Mouse (Mus musculus): ENCODE measurements around the gene Dpagt1. TPM values are rescaled to one million over a fixed set of nuclear protein-coding genes. Genes with fewer than 3 reads are reported as not detected.
"Not testable (repeated sequence)": the region's sequence is repeated elsewhere in the genome, so short reads cannot be mapped to it uniquely, and the experiment has no call there.

Gene Dpagt1
- polyA plus RNA-seq, 1 experiment from 2014 or later: 49.3 TPM

DNA sequence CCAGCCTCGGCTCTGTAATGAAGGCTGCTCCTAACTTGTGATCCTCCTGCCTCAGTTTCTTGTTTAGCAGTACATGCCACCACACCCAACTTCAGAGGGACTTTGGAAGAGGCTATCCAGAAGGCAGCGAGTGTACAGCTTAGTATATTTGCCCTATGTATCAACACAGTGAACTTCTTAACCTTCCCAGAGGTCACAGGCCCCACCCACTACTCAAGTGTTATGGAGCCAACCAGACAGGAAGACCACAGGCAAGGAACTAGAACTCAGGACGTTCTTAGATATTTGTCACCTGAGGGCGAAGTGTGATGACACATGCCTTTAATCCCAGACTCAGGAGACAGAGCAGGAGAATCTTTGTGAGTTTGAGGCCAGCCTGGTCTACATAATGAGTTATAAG lies 21.8 kb downstream of the Dpagt1 start:
- peaks cover 18% of the 10 kb centered on the region for H3K4me1 ChIP-seq
- H3K9me3 ChIP-seq: no peaks in the 10 kb centered on the region
- no peak overlapping the region for H3K27ac ChIP-seq
- H3K27me3 ChIP-seq (ENCODE audit: poor library complexity, severe bottlenecking): no peaks in the 10 kb centered on the region
- no peak overlapping the region for H3K4me3 ChIP-seq
- peaks cover 72% of the 10 kb centered on the region for H3K36me3 ChIP-seq (replicated peaks)
- WGBS: 89% methylated on average over 4 of the region's 4 CpGs
- DNase-seq (ENCODE audit: extremely low spot score, low spot score): no peak

DNA sequence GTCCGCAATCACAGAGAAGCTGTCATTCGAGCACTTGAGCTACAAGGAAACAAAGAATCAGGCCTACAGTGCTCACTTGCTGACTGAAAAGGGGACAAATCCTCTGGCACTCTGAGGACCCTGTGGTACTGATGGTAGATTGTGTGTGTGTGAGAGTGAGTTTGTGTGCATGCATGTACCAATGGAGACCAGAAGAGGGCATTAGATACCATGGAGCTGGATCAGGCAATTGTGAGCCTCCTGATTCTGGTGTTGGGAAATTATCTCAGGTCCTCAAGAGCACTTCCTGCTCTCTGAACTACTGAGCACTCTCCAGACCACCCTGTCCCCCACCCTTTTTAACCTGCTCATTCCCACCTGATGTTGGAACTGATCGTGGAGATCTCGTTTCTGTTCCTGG lies 22.7 kb downstream of the Dpagt1 start:
- peaks cover 81% of the 10 kb centered on the region for H3K36me3 ChIP-seq (replicated peaks)
- WGBS: 95% methylated on average over 4 of the region's 4 CpGs
- H3K27me3 ChIP-seq (ENCODE audit: poor library complexity, severe bottlenecking): no peaks in the 10 kb centered on the region
- no peaks in the 10 kb centered on the region for H3K9me3 ChIP-seq
- DNase-seq (ENCODE audit: extremely low spot score, low spot score): no peak
- H3K4me3 ChIP-seq: no peak overlapping the region
- H3K27ac ChIP-seq: no peak overlapping the region
- H3K4me1 ChIP-seq: peaks cover 9% of the 10 kb centered on the region

DNA sequence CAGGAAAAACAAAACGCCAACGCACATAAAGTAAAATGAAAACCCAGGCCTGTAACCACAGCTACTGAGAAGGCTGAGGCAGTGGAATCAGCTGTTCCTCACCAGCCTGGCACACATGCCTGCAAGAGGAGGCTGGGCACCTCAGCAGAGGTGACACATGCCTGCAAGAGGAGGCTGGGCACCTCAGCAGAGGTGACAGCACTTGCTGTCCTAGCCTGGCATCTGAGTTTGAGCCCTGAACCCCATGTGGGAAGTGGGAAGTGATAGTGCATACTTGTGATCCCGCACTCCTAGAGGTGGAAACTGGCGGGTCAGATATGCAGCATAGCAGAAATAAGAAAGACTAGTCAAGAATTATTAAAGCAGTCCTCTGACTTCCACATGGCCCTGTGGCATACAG lies 25.6 kb downstream of the Dpagt1 start:
- no peak overlapping the region for H3K27ac ChIP-seq
- 93% methylated on average over 4 of the region's 4 CpGs for WGBS
- H3K4me3 ChIP-seq: no peak overlapping the region
- no peaks in the 10 kb centered on the region for H3K9me3 ChIP-seq
- H3K36me3 ChIP-seq (replicated peaks): peaks cover 100% of the 10 kb centered on the region
- H3K27me3 ChIP-seq (ENCODE audit: poor library complexity, severe bottlenecking): no peaks in the 10 kb centered on the region
- H3K4me1 ChIP-seq: no peaks in the 10 kb centered on the region
- no peak for DNase-seq (ENCODE audit: extremely low spot score, low spot score)

DNA sequence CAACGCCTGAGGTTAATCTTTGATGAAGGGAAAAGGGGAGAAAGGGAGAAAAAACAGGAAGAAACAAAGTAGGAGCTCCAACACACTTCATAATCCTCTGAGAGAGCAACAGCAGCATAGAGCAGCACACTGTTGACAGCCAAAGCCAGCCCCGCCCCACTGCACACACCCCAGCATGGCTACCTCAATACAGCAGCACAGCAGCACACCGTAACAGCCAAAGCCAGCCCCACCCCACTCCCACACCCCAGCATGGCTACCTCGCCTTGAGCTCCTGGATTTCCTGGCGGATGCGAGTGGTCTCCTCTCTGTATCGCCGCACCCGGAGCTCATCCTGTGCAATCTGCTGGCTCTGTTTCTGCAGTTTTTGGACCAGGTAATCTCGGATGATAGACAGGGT lies 26.5 kb downstream of the Dpagt1 start:
- Histone ChIP-seq H3K4me3 (no peak overlapping the region), H3K9me3 (no peaks in the 10 kb centered on the region), H3K36me3 (replicated peaks) (peaks cover 100% of the 10 kb centered on the region), H3K4me1 (no peaks in the 10 kb centered on the region), H3K27me3 (ENCODE audit: poor library complexity, severe bottlenecking) (no peaks in the 10 kb centered on the region), H3K27ac (no peak overlapping the region)
- no peak for DNase-seq (ENCODE audit: extremely low spot score, low spot score)
- WGBS: 92% methylated on average over 10 of the region's 10 CpGs

DNA sequence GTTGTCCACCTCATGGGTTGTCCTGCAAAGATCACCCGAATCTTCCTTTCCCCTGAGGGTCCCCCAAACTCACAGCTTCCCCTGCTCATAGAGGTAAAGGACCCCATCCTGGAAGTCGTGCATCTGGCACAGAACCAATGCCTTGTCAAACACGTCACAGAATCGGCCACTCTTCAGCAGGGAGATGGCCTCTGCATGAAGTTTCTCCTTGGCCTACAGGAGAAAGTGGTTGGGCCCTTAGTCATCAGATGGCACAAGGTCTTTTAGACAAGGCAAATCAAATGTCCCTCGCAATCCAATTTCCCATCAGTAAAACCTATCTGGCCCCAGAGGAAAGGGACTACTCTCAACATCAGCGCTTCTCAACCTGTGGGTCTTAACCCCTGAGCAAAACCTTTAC lies 27.3 kb downstream of the Dpagt1 start:
- Histone ChIP-seq H3K36me3 (replicated peaks) (peaks cover 100% of the 10 kb centered on the region), H3K4me1 (no peaks in the 10 kb centered on the region), H3K4me3 (no peak overlapping the region), H3K9me3 (no peaks in the 10 kb centered on the region), H3K27ac (no peak overlapping the region), H3K27me3 (ENCODE audit: poor library complexity, severe bottlenecking) (no peaks in the 10 kb centered on the region)
- DNase-seq (ENCODE audit: extremely low spot score, low spot score): no peak
- WGBS: 94% methylated on average over 6 of the region's 6 CpGs

DNA sequence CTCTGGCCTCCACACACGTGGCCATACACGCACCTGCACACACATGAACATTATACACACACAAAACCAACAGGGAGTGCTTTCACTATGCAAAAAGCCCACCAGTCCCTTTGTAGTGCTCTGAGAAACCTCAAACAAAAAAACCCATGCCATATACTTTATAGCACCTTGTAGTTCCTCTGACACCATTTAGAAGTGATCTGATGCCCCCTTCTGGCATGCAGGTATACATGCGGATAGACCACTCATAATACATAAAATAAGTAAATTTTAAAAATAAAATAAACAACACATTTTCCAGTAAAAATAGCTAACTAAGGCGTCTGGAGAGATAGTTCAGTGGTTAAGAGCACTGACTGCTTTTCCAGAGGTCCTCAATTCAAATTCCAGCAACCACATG lies 31.4 kb downstream of the Dpagt1 start:
- no peak overlapping the region for H3K4me3 ChIP-seq
- WGBS: 76% methylated on average over 4 of the region's 4 CpGs
- no peaks in the 10 kb centered on the region for H3K27me3 ChIP-seq (ENCODE audit: poor library complexity, severe bottlenecking)
- peaks cover 76% of the 10 kb centered on the region for H3K36me3 ChIP-seq (replicated peaks)
- peaks cover 8% of the 10 kb centered on the region for H3K4me1 ChIP-seq
- H3K9me3 ChIP-seq: no peaks in the 10 kb centered on the region
- DNase-seq (ENCODE audit: extremely low spot score, low spot score): no peak
- no peak overlapping the region for H3K27ac ChIP-seq

DNA sequence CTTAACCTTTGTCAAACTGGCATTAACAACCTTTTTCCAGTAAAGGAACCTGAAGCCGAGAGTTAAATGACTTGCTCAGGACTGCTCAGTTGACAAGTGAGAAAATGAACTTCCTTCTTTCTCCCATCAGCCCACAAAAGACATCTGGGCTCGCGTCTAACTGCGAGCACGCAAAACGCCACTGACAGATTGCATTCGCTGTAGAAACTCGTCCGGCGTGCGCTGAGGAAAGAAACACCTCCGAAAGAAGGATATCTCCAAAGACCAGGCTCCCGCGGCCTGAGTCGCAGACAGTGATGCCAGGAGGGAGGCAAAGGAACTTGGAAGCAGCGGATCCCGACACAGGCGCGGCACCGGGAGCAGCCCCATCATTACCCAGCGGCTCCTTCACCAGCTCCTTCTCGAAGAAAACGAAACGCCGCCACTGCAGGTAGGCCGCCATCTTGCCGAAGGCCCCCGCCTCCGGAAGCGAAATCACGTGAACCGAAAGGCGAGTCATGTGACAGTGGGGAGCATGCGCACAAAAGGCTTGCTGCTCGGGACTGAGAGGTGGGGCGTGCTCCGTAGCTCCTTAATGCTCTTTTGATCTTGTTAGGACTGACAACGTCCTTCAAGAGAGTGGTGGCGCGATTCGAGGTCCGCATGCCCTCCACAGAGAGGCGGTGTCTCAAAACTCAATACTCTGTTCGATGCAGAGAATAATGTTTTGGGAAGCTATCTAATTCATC lies 35.5 kb downstream of the Dpagt1 start, which contains the start of gene Vps11:
Vps11 (minus strand) TSS at position 481 of the 728 bp plus-strand sequence.
- peak within 1 kb of the TSS; percentile 83 for H3K27ac ChIP-seq
- H3K27me3 ChIP-seq (ENCODE audit: poor library complexity, severe bottlenecking): no peaks in the 10 kb centered on the region
- peak within 1 kb of the TSS; percentile 89 for H3K4me3 ChIP-seq
- DNase-seq (ENCODE audit: extremely low spot score, low spot score): peak; percentile 97
- H3K36me3 ChIP-seq (replicated peaks): peaks cover 35% of the 10 kb centered on the region
- WGBS: under 1% methylated on average over 44 of the region's 44 CpGs
- no peaks in the 10 kb centered on the region for H3K9me3 ChIP-seq
- peaks cover 8% of the 10 kb centered on the region for H3K4me1 ChIP-seq

DNA sequence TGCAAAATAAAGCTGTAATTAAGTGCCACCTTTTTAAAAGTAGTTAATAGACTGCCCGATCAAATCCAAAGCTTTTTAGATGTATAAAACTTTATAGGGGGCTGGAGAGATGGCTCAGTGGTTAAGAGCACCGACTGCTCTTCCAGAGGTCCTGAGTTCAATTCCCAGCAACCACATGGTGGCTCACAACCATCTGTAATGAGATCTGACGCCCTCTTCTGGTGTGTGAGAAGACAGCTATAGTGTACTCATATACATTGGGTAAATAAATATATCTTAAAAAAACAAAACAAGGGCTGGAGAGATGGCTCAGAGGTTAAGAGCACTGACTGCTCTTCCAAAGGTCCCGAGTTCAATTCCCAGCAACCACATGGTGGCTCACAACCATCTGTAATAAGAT lies 36.1 kb downstream of the Dpagt1 start:
- 44% methylated on average over 4 of the region's 4 CpGs for WGBS
- H3K4me1 ChIP-seq; DNase-seq (ENCODE audit: extremely low spot score, low spot score); H3K9me3 ChIP-seq; H3K27me3 ChIP-seq (ENCODE audit: poor library complexity, severe bottlenecking): not testable (repeated sequence)
- Histone ChIP-seq H3K27ac (peak overlapping the region; percentile 83), H3K36me3 (replicated peaks) (peaks cover 29% of the 10 kb centered on the region), H3K4me3 (peak overlapping the region; percentile 89)

DNA sequence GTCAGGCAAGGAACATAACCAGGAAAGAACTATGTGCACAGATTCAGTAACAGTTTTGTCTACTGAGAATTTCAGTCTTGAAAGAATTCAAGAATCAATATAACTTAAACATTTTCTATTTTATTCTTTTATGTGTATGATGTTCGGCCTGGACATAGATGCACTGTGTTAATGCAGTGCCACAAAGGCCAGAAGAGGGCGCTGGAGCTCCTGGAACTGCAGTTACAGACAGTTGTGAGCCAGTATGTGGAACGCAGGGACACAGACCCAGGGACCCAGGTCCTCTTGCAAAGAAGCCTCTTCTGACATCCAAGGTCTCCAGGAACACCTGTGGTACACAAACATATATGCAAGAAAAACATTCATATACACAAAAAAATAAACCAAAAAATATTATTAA lies 38.7 kb downstream of the Dpagt1 start:
- DNase-seq (ENCODE audit: extremely low spot score, low spot score): no peak
- WGBS: 60% methylated on average over 3 of the region's 3 CpGs
- H3K27ac ChIP-seq: no peak overlapping the region
- H3K4me1 ChIP-seq: peaks cover 8% of the 10 kb centered on the region
- no peaks in the 10 kb centered on the region for H3K9me3 ChIP-seq
- no peaks in the 10 kb centered on the region for H3K27me3 ChIP-seq (ENCODE audit: poor library complexity, severe bottlenecking)
- H3K36me3 ChIP-seq (replicated peaks): peaks cover 5% of the 10 kb centered on the region
- H3K4me3 ChIP-seq: no peak overlapping the region

DNA sequence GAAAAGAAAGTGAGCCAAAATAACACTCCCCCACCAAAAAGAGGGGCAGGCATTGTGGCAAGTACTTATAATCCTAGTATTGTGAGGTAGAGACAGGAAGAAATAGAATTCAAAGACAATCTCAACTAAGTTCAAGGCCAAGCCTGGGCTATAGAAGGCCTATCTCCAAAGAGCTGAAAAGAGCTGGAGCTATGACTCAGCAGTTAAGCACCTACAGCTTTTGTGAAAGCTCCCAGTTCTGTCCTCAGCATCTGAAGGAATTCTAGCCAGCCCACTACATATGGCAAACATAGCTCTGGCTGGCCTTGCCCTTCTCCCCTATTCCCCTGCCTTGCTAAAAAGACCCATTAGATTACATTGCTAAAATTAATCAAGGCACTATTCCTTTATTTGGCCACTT lies 47.6 kb downstream of the Dpagt1 start:
- H3K36me3 ChIP-seq (replicated peaks): no peaks in the 10 kb centered on the region
- H3K4me3 ChIP-seq: no peak overlapping the region
- H3K9me3 ChIP-seq: no peaks in the 10 kb centered on the region
- H3K4me1 ChIP-seq: peaks cover 8% of the 10 kb centered on the region
- H3K27me3 ChIP-seq (ENCODE audit: poor library complexity, severe bottlenecking): no peaks in the 10 kb centered on the region
- no peak for DNase-seq (ENCODE audit: extremely low spot score, low spot score)
- H3K27ac ChIP-seq: no peak overlapping the region

DNA sequence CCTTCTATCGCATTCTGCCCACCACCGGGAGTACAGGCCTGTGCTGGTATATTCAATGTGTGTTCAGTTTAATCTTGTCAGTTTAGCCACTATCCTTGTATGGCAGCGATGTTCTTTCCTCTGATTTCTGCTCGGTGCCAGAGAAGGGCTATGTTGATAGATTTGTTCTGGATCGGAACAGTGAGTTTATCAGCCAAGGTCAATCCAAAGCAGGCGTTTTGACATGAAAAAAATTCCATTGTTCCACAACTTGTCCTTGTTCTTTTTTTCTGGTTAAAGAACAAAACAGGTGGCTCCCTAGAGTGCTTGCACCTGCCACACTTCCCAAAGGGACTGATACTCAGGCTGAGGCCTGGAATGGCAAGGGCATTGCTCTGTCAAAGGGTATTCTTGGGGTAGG lies 50.3 kb downstream of the Dpagt1 start:
- no peaks in the 10 kb centered on the region for H3K9me3 ChIP-seq
- 91% methylated on average over 6 of the region's 6 CpGs for whole genome bisulfite sequencing
- no peak overlapping the region for H3K4me3 ChIP-seq
- H3K36me3 ChIP-seq (replicated peaks): peaks cover 8% of the 10 kb centered on the region
- no peak overlapping the region for H3K27ac ChIP-seq
- peaks cover 26% of the 10 kb centered on the region for H3K4me1 ChIP-seq
- DNase-seq (ENCODE audit: extremely low spot score, low spot score): no peak
- no peaks in the 10 kb centered on the region for H3K27me3 ChIP-seq (ENCODE audit: poor library complexity, severe bottlenecking)

DNA sequence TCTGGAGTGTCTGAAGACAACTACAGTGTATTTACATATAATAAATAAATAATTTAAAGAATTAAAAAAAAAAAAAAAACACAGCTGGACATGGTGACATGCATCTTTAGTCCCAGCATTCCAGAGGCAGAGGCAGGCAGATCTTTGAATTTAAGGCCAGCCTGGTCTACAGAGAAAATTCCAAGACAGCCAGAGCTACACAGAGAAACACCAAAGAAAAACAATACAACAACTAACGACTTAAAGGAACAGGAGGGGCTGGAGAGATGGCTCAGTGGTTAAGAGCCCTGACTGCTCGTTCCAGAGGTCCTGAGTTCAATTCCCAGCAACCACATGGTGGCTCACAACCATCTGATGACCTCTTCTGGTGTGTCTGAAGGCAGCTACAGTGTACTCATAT lies 51.5 kb downstream of the Dpagt1 start:
- DNase-seq (ENCODE audit: extremely low spot score, low spot score); H3K9me3 ChIP-seq; H3K27me3 ChIP-seq (ENCODE audit: poor library complexity, severe bottlenecking); H3K4me3 ChIP-seq; H3K27ac ChIP-seq: not testable (repeated sequence)
- Histone ChIP-seq H3K4me1 (peaks cover 30% of the 10 kb centered on the region), H3K36me3 (replicated peaks) (peaks cover 20% of the 10 kb centered on the region)
- 86% methylated on average over 2 of the region's 2 CpGs for WGBS

DNA sequence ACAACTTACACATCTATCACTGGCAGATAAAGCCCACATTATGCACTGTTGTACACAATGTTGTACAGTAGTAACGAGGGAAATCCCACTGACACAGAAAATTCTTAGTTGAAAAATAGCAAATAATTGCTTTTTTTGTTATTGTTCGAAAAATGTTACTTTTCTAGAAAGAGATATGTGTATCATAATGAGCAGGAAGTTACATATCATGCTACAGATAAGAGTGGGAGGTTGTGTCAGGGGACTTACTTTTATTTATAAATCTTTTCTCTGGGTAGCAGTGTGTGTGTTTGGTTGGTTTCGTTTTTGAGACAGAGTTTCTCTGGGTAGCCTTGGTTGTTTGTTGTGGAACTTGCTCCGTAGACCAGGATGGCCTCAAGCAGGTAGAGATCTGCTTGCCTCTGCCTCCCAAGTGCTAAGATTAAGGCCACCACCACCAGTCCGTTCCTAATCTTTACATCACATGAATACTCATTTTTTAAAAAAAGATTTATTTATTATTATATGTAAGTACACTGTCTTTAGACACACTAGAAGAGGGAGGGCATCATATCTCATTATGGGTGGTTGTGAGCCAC lies 52.4 kb downstream of the Dpagt1 start:
- Histone ChIP-seq H3K9me3 (no peaks in the 10 kb centered on the region), H3K27me3 (ENCODE audit: poor library complexity, severe bottlenecking) (no peaks in the 10 kb centered on the region), H3K4me1 (peaks cover 30% of the 10 kb centered on the region), H3K27ac (peak overlapping the region; percentile 90), H3K4me3 (peak overlapping the region; percentile 76), H3K36me3 (replicated peaks) (peaks cover 29% of the 10 kb centered on the region)
- no peak for DNase-seq (ENCODE audit: extremely low spot score, low spot score)
- WGBS: 91% methylated on average over 5 of the region's 5 CpGs

Measured in forebrain, embryonic 10.5 days (tissue).